Mouse (Mus musculus): ENCODE results near the gene Hsd17b3. TPM values are rescaled to one million over a fixed set of nuclear protein-coding genes. Genes with fewer than 3 reads are reported as not detected.

Hsd17b3 gene
- total RNA-seq (2014; rRNA removed) (not detected in 2 replicates), polyA plus RNA-seq (2015; fragmentation: Nextera tagmentation; extraction: Ambion mirVana) (0.18 TPM in 1 of 2 replicates, not detected in the other)

DNA sequence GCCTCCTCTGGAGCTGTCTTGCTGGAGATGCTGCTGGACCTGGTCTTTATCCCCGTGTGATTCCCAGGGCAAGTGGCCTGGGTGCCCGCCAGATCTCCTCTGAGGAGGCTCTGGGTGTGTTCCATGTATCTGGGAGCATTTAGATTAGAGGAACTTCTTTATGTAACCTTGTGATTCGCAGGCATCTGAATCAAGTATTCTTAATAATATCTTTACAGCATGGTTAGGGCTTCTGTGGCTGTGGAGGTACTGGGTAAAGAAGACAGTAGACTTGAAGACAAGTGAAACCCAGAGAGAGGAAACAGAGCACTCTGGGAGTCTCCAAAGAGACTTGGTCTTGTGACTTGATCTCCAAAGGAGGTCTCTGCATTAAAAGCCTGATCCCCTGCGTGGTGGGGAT lies at the start of gene Hsd17b3:
Hsd17b3 (minus strand) TSS at position 101 of the 400 bp plus-strand sequence.
- no peak within 1 kb of the TSS for H3K9ac ChIP-seq
- no peaks in the 10 kb centered on the region for H3K36me3 ChIP-seq (ENCODE audit: insufficient read depth)
- no peaks in the 10 kb centered on the region for H3K27me3 ChIP-seq (ENCODE audit: insufficient read depth, low read length)
- DNase-seq (no peak), ATAC-seq (no peak)
- H3K4me2 ChIP-seq (ENCODE audit: low read depth): no peak within 1 kb of the TSS
- no peaks in the 10 kb centered on the region for H3K9me3 ChIP-seq (ENCODE audit: low read length)
- H3K4me3 ChIP-seq (ENCODE audit: low read depth, low read length): no peak within 1 kb of the TSS
- H3K4me1 ChIP-seq (ENCODE audit: insufficient read depth): no peaks in the 10 kb centered on the region
- WGBS: 81% methylated on average over 4 of the region's 4 CpGs
- H3K27ac ChIP-seq (ENCODE audit: low read depth, low read length): no peak within 1 kb of the TSS
- TF ChIP-seq CTCF (IDR thresholded peaks at IDR 0.05; ENCODE audit: low read depth): no peak

DNA sequence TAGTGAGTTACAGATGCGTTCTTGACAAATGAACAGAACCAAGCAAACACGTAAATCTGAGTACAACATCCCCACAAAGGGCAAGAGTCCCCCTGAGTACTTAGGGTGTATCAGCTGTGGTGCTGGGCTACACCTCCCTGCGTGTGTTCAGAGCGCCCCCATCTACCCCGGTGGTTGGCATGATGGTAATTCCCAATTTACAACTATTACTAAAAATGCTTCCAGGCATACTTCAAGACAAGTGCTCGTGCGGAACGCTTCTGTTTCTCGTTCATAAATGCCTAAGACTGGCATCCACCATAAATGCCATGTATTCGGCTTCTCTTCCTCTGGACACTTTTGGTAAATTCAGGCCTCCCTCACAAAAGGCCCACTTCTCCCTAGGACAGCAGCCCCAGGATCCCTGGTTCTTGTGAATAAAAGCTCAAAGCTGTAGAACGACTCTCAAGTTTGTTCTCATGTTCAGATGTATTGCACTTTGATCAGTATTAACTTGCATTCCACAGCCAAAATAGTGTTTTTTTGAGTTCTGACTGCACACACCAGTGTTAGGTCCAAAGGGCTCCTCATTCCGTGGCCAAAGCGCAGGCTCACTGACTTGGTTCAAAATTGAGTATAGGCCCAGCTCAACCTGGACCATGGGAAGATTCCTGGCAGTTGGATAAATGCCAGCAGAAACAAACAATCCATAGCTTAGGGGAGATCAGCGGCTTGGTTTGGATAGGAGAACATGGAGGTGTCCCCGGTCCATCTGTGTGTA lies 40.8 kb upstream of the Hsd17b3 start:
- Histone ChIP-seq H3K4me3 (ENCODE audit: low read depth, low read length) (peak overlapping the region; percentile 46), H3K4me1 (ENCODE audit: insufficient read depth) (no peaks in the 10 kb centered on the region), H3K36me3 (ENCODE audit: insufficient read depth) (no peaks in the 10 kb centered on the region), H3K27me3 (ENCODE audit: insufficient read depth, low read length) (no peaks in the 10 kb centered on the region), H3K27ac (ENCODE audit: low read depth, low read length) (no peak overlapping the region), H3K9me3 (ENCODE audit: low read length) (no peaks in the 10 kb centered on the region), H3K9ac (peak overlapping the region; percentile 50), H3K4me2 (ENCODE audit: low read depth) (peak overlapping the region; percentile 84)
- 41% methylated on average over 15 of the region's 15 CpGs for WGBS
- peak; percentile 71 for ATAC-seq
- DNase-seq: peak; percentile 33
- TF ChIP-seq CTCF (IDR thresholded peaks at IDR 0.05; ENCODE audit: low read depth): peak; percentile 48

DNA sequence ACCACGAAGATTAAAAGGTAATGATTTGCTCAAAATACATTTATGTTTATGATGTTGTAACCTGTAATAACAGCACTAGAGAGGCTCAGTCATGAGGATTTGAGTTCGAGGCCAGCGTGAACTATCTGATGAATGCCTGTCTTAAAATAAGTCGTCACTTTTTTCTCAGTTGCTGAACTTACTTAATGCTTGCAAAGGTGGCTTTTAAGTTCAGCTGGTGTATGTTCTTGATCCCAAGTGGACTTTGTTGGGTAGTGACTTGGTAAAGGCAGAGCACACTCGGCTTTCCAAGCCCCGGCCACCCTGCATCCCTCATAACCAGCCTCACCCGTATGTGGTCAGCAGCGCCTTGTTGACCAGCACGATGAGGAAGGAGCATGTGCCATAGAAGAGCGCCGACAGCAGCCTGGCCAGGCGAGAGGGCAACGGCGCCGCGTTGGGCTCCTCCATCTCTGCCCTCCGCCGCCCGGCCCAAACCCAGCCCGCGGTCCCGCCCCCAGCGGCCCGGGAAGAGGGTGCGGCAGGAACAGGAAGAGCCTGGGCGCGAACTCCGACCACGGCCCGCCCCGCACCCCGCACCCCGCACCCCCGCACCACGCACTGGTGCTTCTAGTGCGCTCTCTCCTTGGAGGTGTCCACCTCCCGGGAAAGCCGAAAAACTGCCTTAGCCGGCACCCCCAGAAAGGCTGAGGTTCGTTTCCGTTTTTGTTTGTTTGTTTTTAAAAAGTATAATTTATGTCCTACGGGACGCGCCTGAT lies 40.0 kb upstream of the Hsd17b3 start, which contains the start of gene Slc35d2:
Slc35d2 (minus strand) TSS at position 511 of the 758 bp plus-strand sequence.
- no peak within 1 kb of the TSS for H3K27ac ChIP-seq (ENCODE audit: low read depth, low read length)
- peak within 1 kb of the TSS; percentile 84 for H3K4me2 ChIP-seq (ENCODE audit: low read depth)
- DNase-seq: no peak
- no peaks in the 10 kb centered on the region for H3K36me3 ChIP-seq (ENCODE audit: insufficient read depth)
- TF ChIP-seq CTCF (IDR thresholded peaks at IDR 0.05; ENCODE audit: low read depth): no peak
- H3K9me3 ChIP-seq (ENCODE audit: low read length): no peaks in the 10 kb centered on the region
- no peaks in the 10 kb centered on the region for H3K4me1 ChIP-seq (ENCODE audit: insufficient read depth)
- WGBS: 11% methylated on average over 39 of the region's 44 CpGs
- peak within 1 kb of the TSS; percentile 50 for H3K9ac ChIP-seq
- peak; percentile 66 for ATAC-seq
- H3K4me3 ChIP-seq (ENCODE audit: low read depth, low read length): peak within 1 kb of the TSS; percentile 46
- H3K27me3 ChIP-seq (ENCODE audit: insufficient read depth, low read length): no peaks in the 10 kb centered on the region

DNA sequence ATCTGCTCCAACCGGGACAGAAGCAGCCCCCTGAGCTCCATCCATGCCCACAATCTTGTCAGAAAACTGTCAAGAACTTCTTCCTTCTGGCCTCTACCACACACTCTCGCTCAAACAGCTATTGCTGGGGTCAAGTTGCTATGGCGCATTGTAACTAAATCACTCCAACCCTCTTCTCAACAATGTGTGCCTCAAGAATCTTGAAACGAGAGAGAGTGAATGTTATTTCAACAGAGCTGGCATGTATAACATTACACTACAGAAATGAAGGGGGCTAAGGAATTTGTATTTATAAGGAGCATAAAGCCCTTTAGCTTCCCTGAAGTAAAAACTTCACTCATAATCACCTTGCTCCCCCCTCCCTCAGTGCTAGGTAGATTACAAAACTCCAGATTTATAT lies 37.3 kb upstream of the Hsd17b3 start:
- ATAC-seq: no peak

DNA sequence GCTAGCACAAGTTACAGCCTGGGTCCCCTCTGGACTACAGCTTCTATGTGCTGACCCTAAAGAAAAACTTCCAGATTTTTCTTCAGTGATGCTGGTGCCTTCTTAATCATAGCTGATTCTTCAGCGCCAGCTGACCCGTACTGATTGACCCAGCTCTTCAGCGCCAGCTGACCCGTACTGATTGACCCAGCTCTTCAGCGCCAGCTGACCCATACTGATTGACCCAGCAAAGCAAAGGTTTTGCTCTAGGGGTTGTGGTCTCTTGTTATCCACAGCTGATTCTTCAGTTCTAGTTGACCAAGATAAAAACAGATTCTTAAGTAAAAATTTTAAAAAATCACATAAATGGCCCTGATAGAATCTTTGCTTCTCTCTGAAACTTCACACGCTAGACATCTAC lies 35.9 kb upstream of the Hsd17b3 start:
- H3K4me3 ChIP-seq (ENCODE audit: low read depth, low read length): no peak overlapping the region
- no peak overlapping the region for H3K4me2 ChIP-seq (ENCODE audit: low read depth)
- H3K4me1 ChIP-seq (ENCODE audit: insufficient read depth): no peaks in the 10 kb centered on the region
- H3K27me3 ChIP-seq (ENCODE audit: insufficient read depth, low read length): no peaks in the 10 kb centered on the region
- ATAC-seq (no peak), DNase-seq (no peak)
- H3K36me3 ChIP-seq (ENCODE audit: insufficient read depth): no peaks in the 10 kb centered on the region
- no peak overlapping the region for H3K9ac ChIP-seq
- H3K9me3 ChIP-seq (ENCODE audit: low read length): no peaks in the 10 kb centered on the region
- no peak for TF ChIP-seq CTCF (IDR thresholded peaks at IDR 0.05; ENCODE audit: low read depth)
- 92% methylated on average over 6 of the region's 6 CpGs for WGBS
- H3K27ac ChIP-seq (ENCODE audit: low read depth, low read length): no peak overlapping the region

More for the DNA sequence above, 37.3 kb upstream of the Hsd17b3 start:
- Histone ChIP-seq H3K27me3 (ENCODE audit: insufficient read depth, low read length) (no peaks in the 10 kb centered on the region), H3K4me2 (ENCODE audit: low read depth) (no peak overlapping the region), H3K36me3 (ENCODE audit: insufficient read depth) (no peaks in the 10 kb centered on the region), H3K4me3 (ENCODE audit: low read depth, low read length) (no peak overlapping the region), H3K27ac (ENCODE audit: low read depth, low read length) (no peak overlapping the region), H3K4me1 (ENCODE audit: insufficient read depth) (no peaks in the 10 kb centered on the region), H3K9me3 (ENCODE audit: low read length) (no peaks in the 10 kb centered on the region), H3K9ac (no peak overlapping the region)
- no peak for TF ChIP-seq CTCF (IDR thresholded peaks at IDR 0.05; ENCODE audit: low read depth)
- DNase-seq: no peak
- WGBS: 49% methylated on average over 4 of the region's 4 CpGs

DNA sequence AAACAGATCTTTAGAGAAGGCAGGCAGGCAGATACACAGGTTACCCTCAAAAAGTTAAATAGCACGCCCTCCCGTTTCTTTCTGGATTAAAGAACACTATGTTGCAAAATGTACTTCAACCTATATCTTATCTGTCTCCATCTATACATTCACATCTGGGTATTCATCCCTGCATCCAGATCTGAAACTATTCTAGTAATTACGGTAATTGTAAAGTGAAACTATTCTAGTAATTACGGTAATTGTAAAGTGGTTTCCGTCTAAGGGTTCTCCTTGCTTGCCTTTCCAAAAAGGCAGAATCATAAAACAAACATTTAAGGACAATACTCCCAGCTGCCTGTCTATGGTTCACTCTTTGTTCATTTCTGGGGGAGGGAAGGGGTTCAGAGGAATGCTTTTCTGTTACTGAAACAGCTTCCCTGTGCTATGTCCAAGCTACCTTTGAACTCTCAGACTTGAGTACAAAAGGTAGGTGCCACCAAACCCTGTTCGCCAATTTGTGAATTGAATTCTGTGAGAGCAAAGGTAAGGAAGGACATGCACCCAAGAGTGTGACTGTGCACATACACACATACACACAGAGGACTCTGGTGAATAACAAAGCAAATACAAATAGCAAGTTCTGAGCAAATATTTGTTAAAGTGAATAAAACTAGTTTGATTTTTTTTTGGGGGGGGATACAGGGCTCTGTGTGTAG lies 34.6 kb upstream of the Hsd17b3 start:
- TF ChIP-seq CTCF (IDR thresholded peaks at IDR 0.05; ENCODE audit: low read depth): no peak
- 30% methylated on average over 6 of the region's 6 CpGs for WGBS
- ATAC-seq: no peak

More for the DNA sequence above, 34.6 kb upstream of the Hsd17b3 start:
- H3K4me1 ChIP-seq (ENCODE audit: insufficient read depth): no peaks in the 10 kb centered on the region
- no peaks in the 10 kb centered on the region for H3K27me3 ChIP-seq (ENCODE audit: insufficient read depth, low read length)
- H3K9ac ChIP-seq: no peak overlapping the region
- H3K27ac ChIP-seq (ENCODE audit: low read depth, low read length): no peak overlapping the region
- no peaks in the 10 kb centered on the region for H3K9me3 ChIP-seq (ENCODE audit: low read length)
- H3K4me2 ChIP-seq (ENCODE audit: low read depth): no peak overlapping the region
- H3K4me3 ChIP-seq (ENCODE audit: low read depth, low read length): no peak overlapping the region
- DNase-seq: no peak
- no peaks in the 10 kb centered on the region for H3K36me3 ChIP-seq (ENCODE audit: insufficient read depth)
